Mouse (Mus musculus) heart, embryonic 11.5 days (tissue): ENCODE results near the gene 4921539E11Rik. TPM values are rescaled to one million over a fixed set of nuclear protein-coding genes. Genes with fewer than 3 reads are reported as not detected.

Experiments used
- ATAC-seq: fragments of 200-750 bp; cut with Nextera tagmentation; replicated peaks from 2 replicates; pipeline ENCODE4 v1.8.0; 2017; ENCODE audit warnings: moderate library complexity; ENCODE audit not compliant: insufficient number of reproducible peaks, low FRiP score, low TSS enrichment
- H3K27ac ChIP-seq: fragments of 300-500 bp; sonication (generic); 2 replicates; pipeline ENCODE4 v1.5.1; 2014; ENCODE audit warnings: mild to moderate bottlenecking, low read depth, low read length
- H3K27me3 ChIP-seq: fragments of 300-500 bp; sonication (generic); 2 replicates; pipeline ENCODE4 v1.6.1; 2014; ENCODE audit warnings: mild to moderate bottlenecking, low read length, mixed read lengths; ENCODE audit not compliant: control insufficient read depth, insufficient read depth
- H3K36me3 ChIP-seq: fragments of 300-500 bp; sonication (generic); 2 replicates; pipeline ENCODE4 v1.6.1; 2014; ENCODE audit warnings: mild to moderate bottlenecking, low read length, moderate library complexity, mixed read lengths; ENCODE audit not compliant: control insufficient read depth, insufficient read depth
- H3K4me1 ChIP-seq: fragments of 300-500 bp; sonication (generic); 2 replicates; pipeline ENCODE4 v1.6.1; 2014; ENCODE audit warnings: low read length; ENCODE audit not compliant: control insufficient read depth, insufficient read depth
- H3K4me2 ChIP-seq: fragments of 300-500 bp; sonication (generic); 2 replicates; pipeline ENCODE4 v1.6.1; 2014; ENCODE audit warnings: mild to moderate bottlenecking, moderate library complexity
- H3K4me3 ChIP-seq: fragments of 300-500 bp; sonication (generic); 2 replicates; pipeline ENCODE4 v1.5.1; 2014; ENCODE audit warnings: low read depth, low read length
- H3K9ac ChIP-seq: fragments of 300-500 bp; sonication (generic); 2 replicates; pipeline ENCODE4 v1.6.1; 2014; ENCODE audit warnings: mild to moderate bottlenecking, low read depth, low read length, moderate library complexity
- H3K9me3 ChIP-seq: fragments of 300-500 bp; sonication (generic); replicated peaks from 2 replicates; pipeline ENCODE4 v1.6.1; 2016; ENCODE audit warnings: low read length; ENCODE audit not compliant: control insufficient read depth
- WGBS: fragments of 180-500 bp; shearing (Covaris S2); extraction: QIAGEN DNeasy Blood & Tissue Kit; methylation state at CpG from one replicate; pipeline ENCODE4 v1.1.7; 2014; ENCODE audit not compliant: insufficient replicate concordance; 5-methylcytosine and 5-hydroxymethylcytosine counted together
- polyA plus RNA-seq: library from polyadenylated mRNA; unstranded; fragments of >200 nt; fragmentation: Nextera tagmentation; extraction: Ambion mirVana; gene quantifications from 2 replicates; pipeline ENCODE4 v1.2.1, GENCODE M21; 2014

4921539E11Rik gene
- polyA plus RNA-seq, 1 experiment from 2014 or later: not detected

GRCm38 (mm10) chr4:103219011-103219410, 71.7 kb downstream of the 4921539E11Rik start:
- Histone ChIP-seq H3K9me3 (no peaks in the 10 kb centered on the region), H3K4me2 (no peak overlapping the region), H3K4me1 (no peaks in the 10 kb centered on the region; the same call in none of the 2 replicates), H3K27me3 (no peaks in the 10 kb centered on the region), H3K36me3 (no peaks in the 10 kb centered on the region), H3K4me3 (no peak overlapping the region), H3K27ac (no peak overlapping the region), H3K9ac (no peak overlapping the region)
- ATAC-seq: no peak
- WGBS: 74% methylated on average over 5 of the region's 5 CpGs

GRCm38 (mm10) chr4:103216046-103216445, 74.6 kb downstream of the 4921539E11Rik start:
- no peaks in the 10 kb centered on the region for H3K9me3 ChIP-seq
- H3K4me3 ChIP-seq: no peak overlapping the region
- H3K9ac ChIP-seq: no peak overlapping the region
- H3K27ac ChIP-seq: no peak overlapping the region
- no peak for ATAC-seq
- 0 out of 2 replicates have a peak, but pooled peaks cover 2% of the 10 kb centered on the region for H3K4me1 ChIP-seq
- no peak overlapping the region; the same call in 1 of the 2 replicates for H3K4me2 ChIP-seq
- 81% methylated on average over 6 of the region's 6 CpGs for WGBS
- H3K36me3 ChIP-seq: no peaks in the 10 kb centered on the region
- H3K27me3 ChIP-seq: no peaks in the 10 kb centered on the region

- peak within 1 kb of the TSS; percentile 91 for H3K9ac ChIP-seq
- no peaks in the 10 kb centered on the region for H3K27me3 ChIP-seq
- H3K4me2 ChIP-seq: peak within 1 kb of the TSS; percentile 74
- WGBS: 4% methylated on average over 37 of the region's 70 CpGs
- no peaks in the 10 kb centered on the region for H3K9me3 ChIP-seq
- H3K4me1 ChIP-seq: 0 out of 2 replicates have a peak, but pooled peaks cover 2% of the 10 kb centered on the region
- H3K27ac ChIP-seq: peak within 1 kb of the TSS; percentile 96
- H3K36me3 ChIP-seq: no peaks in the 10 kb centered on the region
- peak within 1 kb of the TSS; percentile 70 for H3K4me3 ChIP-seq
- ATAC-seq: peak; percentile 85
These were observed 75.5 kb downstream of the 4921539E11Rik start, which contains the start of gene Slc35d1 for GRCm38 (mm10) chr4:103214925-103215820. Gene Slc35d1, minus strand, starts transcription at chr4:103215164.

- Histone ChIP-seq H3K27me3 (no peaks in the 10 kb centered on the region), H3K36me3 (no peaks in the 10 kb centered on the region), H3K4me2 (peak overlapping the region; percentile 74), H3K4me3 (peak overlapping the region; percentile 70), H3K4me1 (0 out of 2 replicates have a peak, but pooled peaks cover 2% of the 10 kb centered on the region), H3K9ac (peak overlapping the region; percentile 91), H3K27ac (peak overlapping the region; percentile 96), H3K9me3 (no peaks in the 10 kb centered on the region)
- under 1% methylated on average over 48 of the region's 48 CpGs for WGBS
- peak; percentile 72 for ATAC-seq
These were observed 76.2 kb downstream of the 4921539E11Rik start for GRCm38 (mm10) chr4:103214498-103214924.

- Histone ChIP-seq H3K27me3 (no peaks in the 10 kb centered on the region), H3K9ac (peak overlapping the region; percentile 91), H3K36me3 (no peaks in the 10 kb centered on the region), H3K4me2 (peak overlapping the region; percentile 74), H3K4me1 (0 out of 2 replicates have a peak, but pooled peaks cover 2% of the 10 kb centered on the region), H3K9me3 (no peaks in the 10 kb centered on the region), H3K27ac (peak overlapping the region; percentile 96), H3K4me3 (peak overlapping the region; percentile 70)
- 5% methylated on average over 30 of the region's 30 CpGs for WGBS
- ATAC-seq: no peak
These were observed 76.7 kb downstream of the 4921539E11Rik start for GRCm38 (mm10) chr4:103213859-103214497.

GRCm38 (mm10) chr4:103208553-103208952, 82.1 kb downstream of the 4921539E11Rik start:
- no peak overlapping the region for H3K27ac ChIP-seq
- H3K27me3 ChIP-seq: no peaks in the 10 kb centered on the region
- H3K9me3 ChIP-seq: no peaks in the 10 kb centered on the region
- no peak overlapping the region for H3K4me2 ChIP-seq
- H3K9ac ChIP-seq: no peak overlapping the region
- 0 out of 2 replicates have a peak, but pooled peaks cover 2% of the 10 kb centered on the region for H3K4me1 ChIP-seq
- ATAC-seq: no peak
- H3K4me3 ChIP-seq: no peak overlapping the region
- WGBS: 80% methylated on average over 1 of the region's 1 CpGs
- H3K36me3 ChIP-seq: 0 out of 2 replicates have a peak, but pooled peaks cover 2% of the 10 kb centered on the region

- Histone ChIP-seq H3K9me3 (no peaks in the 10 kb centered on the region), H3K36me3 (0 out of 2 replicates have a peak, but pooled peaks cover 5% of the 10 kb centered on the region), H3K4me1 (no peaks in the 10 kb centered on the region), H3K27ac (no peak overlapping the region), H3K4me3 (no peak overlapping the region), H3K9ac (no peak overlapping the region), H3K27me3 (no peaks in the 10 kb centered on the region), H3K4me2 (no peak overlapping the region)
- WGBS: 89% methylated on average over 2 of the region's 2 CpGs
- no peak for ATAC-seq
These were observed 87.0 kb downstream of the 4921539E11Rik start for GRCm38 (mm10) chr4:103203646-103204045.

GRCm38 (mm10) chr4:103200046-103200445, 90.6 kb downstream of the 4921539E11Rik start:
- no peaks in the 10 kb centered on the region for H3K4me1 ChIP-seq
- ATAC-seq: no peak
- H3K27me3 ChIP-seq: no peaks in the 10 kb centered on the region
- no peak overlapping the region for H3K9ac ChIP-seq
- no peak overlapping the region for H3K4me3 ChIP-seq
- no peak overlapping the region for H3K27ac ChIP-seq
- H3K4me2 ChIP-seq: no peak overlapping the region
- 92% methylated on average over 1 of the region's 1 CpGs for WGBS
- H3K36me3 ChIP-seq: peaks cover 3% of the 10 kb centered on the region; the same call in 1 of the 2 replicates
- H3K9me3 ChIP-seq: no peaks in the 10 kb centered on the region
